Mouse (Mus musculus) small intestine, adult 2 months (tissue): ENCODE data around the gene Gm48552.

Experiments
- CTCF ChIP-seq: fragments of 200-500 bp; IDR thresholded peaks from 2 replicates; pipeline ENCODE4 v1.5.1; 2012; ENCODE audit warnings: low read depth, mild to moderate bottlenecking, control low read depth, inconsistent platforms, low read length, moderate library complexity, mixed read lengths; ENCODE audit not compliant: insufficient replicate concordance, insufficient read length; ENCODE audit errors: extremely low read depth
- POLR2A ChIP-seq: fragments of 200-500 bp; IDR thresholded peaks from 2 replicates; pipeline ENCODE4 v1.6.1; 2012; ENCODE audit warnings: low read depth, mild to moderate bottlenecking, control low read depth, inconsistent platforms, low read length, moderate library complexity

DNA sequence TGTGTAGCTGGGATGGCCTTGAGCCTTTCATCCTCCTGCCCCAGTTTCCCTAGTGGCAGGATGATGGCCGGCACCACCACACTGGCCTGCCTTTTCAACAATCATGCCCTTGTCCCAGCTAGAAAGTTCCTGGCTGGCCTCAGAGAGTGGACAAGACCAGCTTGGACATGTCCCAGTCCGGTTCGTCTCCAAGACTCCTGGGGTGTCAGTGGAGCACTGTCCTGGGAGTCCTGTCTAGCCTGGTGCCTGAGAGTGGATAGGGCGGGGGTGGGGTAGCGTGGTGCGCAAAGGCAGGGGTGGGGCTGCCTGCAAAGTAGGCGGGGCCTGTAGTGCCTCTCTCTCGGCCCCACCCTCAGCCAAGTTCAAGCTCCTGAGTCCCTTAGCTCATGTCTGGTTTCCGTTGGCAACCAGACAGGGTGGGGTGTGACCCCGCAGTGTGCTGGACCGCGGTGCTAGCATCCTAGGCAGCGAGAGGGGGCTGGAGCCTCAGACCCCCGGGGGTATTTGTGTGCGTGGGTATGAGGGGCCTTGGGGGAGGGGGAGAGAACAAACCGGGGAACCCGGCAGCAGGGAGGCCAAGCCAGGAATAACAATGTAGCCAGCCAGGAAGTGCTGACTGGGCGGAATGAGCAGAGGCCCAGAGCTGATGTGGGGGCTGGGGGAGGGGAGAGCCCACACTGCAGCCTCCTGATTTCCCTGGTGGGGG is 12.9 kb downstream of the Gm48552 start:
- no peak for TF ChIP-seq POLR2A
- no peak for TF ChIP-seq CTCF
